Mouse (Mus musculus) midbrain, embryonic 13.5 days (tissue): ENCODE data around the gene Tgfbr2. TPM values are rescaled to one million over a fixed set of nuclear protein-coding genes. Genes with fewer than 3 reads are reported as not detected.

Experiments
- ATAC-seq: fragments of 200-750 bp; cut with Nextera tagmentation; 2 replicates; pipeline ENCODE4 v1.8.0; 2017; ENCODE audit warnings: mild to moderate bottlenecking, moderate TSS enrichment, moderate library complexity
- H3K27ac ChIP-seq: fragments of 300-500 bp; sonication (generic); 2 replicates; pipeline ENCODE4 v1.5.1; 2015; ENCODE audit warnings: inconsistent platforms, mild to moderate bottlenecking, moderate library complexity
- H3K27me3 ChIP-seq: fragments of 300-500 bp; sonication (generic); 2 replicates; pipeline ENCODE4 v1.6.1; 2015; ENCODE audit warnings: mild to moderate bottlenecking, inconsistent platforms
- H3K36me3 ChIP-seq: fragments of 300-500 bp; sonication (generic); 2 replicates; pipeline ENCODE4 v1.6.1; 2015; ENCODE audit warnings: mild to moderate bottlenecking, inconsistent platforms
- H3K4me1 ChIP-seq: fragments of 300-500 bp; sonication (generic); replicated peaks from 2 replicates; pipeline ENCODE4 v1.6.1; 2015; ENCODE audit warnings: inconsistent platforms
- H3K4me2 ChIP-seq: fragments of 300-500 bp; sonication (generic); replicated peaks from 2 replicates; pipeline ENCODE4 v1.6.1; 2015; ENCODE audit warnings: moderate library complexity, mild to moderate bottlenecking, inconsistent platforms
- H3K4me3 ChIP-seq: fragments of 300-500 bp; sonication (generic); replicated peaks from 2 replicates; pipeline ENCODE4 v1.5.1; 2015; ENCODE audit warnings: mild to moderate bottlenecking, inconsistent platforms
- H3K9ac ChIP-seq: fragments of 300-500 bp; sonication (generic); replicated peaks from 2 replicates; pipeline ENCODE4 v1.6.1; 2015; ENCODE audit warnings: mild to moderate bottlenecking, inconsistent platforms
- H3K9me3 ChIP-seq: fragments of 300-500 bp; sonication (generic); 2 replicates; pipeline ENCODE4 v1.6.1; 2016; ENCODE audit warnings: mild to moderate bottlenecking, inconsistent platforms
- WGBS: fragments of 180-500 bp; shearing (Covaris S2); methylation state at CpG from one replicate; pipeline ENCODE4 v1.1.7; 2015; 5-methylcytosine and 5-hydroxymethylcytosine counted together
- polyA plus RNA-seq: library from polyadenylated mRNA; unstranded; fragments of >200 nt; fragmentation: Nextera tagmentation; extraction: Ambion mirVana; gene quantifications from 2 replicates; pipeline ENCODE4 v1.2.1, GENCODE M21; 2015

The Tgfbr2 gene
- polyA plus RNA-seq, 1 experiment from 2014 or later = 7.0 TPM

DNA sequence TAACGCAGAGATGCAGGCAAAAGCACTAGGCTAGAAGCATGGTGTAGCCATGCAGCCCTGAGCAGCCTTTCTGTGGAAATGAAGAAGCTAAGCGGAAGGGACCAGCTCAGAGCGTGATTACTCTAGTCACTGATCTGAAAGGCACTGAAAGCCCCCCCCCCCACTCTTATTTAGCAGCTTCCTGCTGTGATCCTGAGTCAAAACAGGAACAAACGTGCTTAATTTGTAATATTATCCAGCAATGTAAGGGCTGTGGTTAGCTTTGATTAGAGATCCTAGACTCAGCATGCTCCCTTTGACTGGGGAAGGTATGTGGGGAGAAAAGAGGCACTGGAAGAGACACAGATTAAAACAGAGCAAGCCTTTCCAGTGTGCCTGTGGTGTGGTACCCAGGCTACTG, 48.7 kb downstream of the Tgfbr2 start:
- Histone ChIP-seq H3K4me2 (no peak overlapping the region), H3K9me3 (no peaks in the 10 kb centered on the region), H3K4me3 (no peak overlapping the region), H3K27ac (no peak overlapping the region), H3K4me1 (no peaks in the 10 kb centered on the region), H3K9ac (no peak overlapping the region), H3K27me3 (no peaks in the 10 kb centered on the region), H3K36me3 (no peaks in the 10 kb centered on the region)
- ATAC-seq = no peak
- 57% methylated on average over 4 of the region's 4 CpGs for WGBS

DNA sequence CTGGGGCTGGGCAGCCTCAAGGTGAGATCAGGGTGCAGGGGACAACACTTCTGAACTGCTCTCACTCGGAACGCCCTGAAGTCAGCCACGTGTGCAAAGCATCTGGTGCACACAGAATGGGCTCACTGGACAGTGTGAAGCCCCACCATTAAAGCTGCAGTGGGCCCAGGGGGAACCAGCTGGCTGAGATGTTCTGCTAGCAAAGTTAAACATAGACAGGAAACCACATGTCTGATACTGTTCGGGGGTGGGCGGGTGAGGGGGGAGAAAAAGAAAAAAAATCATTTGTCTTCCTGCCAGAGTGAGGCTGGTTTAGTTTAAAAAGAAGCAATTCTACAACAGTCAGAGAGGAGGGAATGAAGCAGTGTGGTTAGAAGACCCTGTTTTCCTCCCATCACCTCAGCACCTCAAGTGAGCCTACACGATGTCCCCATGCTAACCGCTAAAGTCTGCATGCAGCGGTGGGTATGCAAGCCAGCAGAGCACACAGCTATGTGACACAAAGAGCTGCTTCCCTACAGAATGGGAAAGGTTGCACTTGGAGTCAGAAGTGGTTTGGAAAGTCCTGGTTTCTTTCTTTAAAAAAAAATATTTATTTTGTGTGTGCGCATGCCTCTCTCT, 52.1 kb downstream of the Tgfbr2 start:
- no peak overlapping the region for H3K9ac ChIP-seq
- ATAC-seq = no peak
- H3K27me3 ChIP-seq = no peaks in the 10 kb centered on the region
- 77% methylated on average over 9 of the region's 9 CpGs for WGBS
- no peaks in the 10 kb centered on the region for H3K36me3 ChIP-seq
- no peaks in the 10 kb centered on the region for H3K9me3 ChIP-seq
- no peak overlapping the region for H3K27ac ChIP-seq
- no peaks in the 10 kb centered on the region for H3K4me1 ChIP-seq
- H3K4me2 ChIP-seq = no peak overlapping the region
- H3K4me3 ChIP-seq = no peak overlapping the region

DNA sequence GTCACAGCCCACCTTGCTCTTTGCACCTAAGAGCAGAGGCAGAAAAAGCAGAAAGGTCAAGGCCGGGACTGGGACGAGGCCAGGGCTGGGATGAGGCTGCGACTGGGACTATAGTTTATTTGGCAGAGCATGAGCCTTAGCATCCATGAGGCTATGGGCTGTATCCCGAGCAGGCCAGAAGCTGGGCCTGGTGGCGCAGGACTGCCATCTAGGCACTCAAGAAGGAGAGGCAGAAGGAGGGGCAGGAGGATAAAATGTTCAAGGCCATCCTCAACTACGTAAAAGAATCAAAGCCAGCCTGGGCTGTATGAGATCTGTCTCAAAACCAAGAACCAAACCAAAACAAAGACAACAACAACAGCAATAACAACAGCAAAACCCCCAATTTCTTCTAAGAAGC, 52.6 kb downstream of the Tgfbr2 start:
- Histone ChIP-seq H3K27ac (no peak overlapping the region), H3K9ac (no peak overlapping the region), H3K4me2 (no peak overlapping the region), H3K27me3 (no peaks in the 10 kb centered on the region), H3K4me3 (no peak overlapping the region), H3K4me1 (no peaks in the 10 kb centered on the region), H3K36me3 (no peaks in the 10 kb centered on the region), H3K9me3 (no peaks in the 10 kb centered on the region)
- ATAC-seq = no peak
- 74% methylated on average over 6 of the region's 6 CpGs for WGBS

DNA sequence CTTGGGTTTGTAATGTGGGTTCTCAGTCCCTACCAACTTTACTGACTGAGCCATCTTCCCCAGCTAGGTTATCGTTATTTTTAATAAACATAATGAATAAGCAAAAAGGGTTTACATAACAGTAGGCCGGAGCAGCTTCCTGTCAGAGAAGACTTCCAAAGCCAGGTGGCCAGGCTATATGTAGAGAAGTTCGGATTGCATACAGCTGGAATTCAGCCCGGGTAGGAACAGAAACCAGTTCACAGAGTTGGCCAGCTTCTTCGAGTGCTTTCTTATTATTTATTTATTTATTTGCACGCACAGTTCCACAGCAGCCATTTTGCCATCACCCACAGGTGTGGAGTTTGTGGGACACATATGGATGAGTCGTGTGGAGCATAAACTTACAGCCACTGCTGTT, 53.7 kb downstream of the Tgfbr2 start:
- no peak overlapping the region for H3K4me3 ChIP-seq
- no peak for ATAC-seq
- H3K9ac ChIP-seq = no peak overlapping the region
- H3K4me2 ChIP-seq = no peak overlapping the region
- no peaks in the 10 kb centered on the region for H3K36me3 ChIP-seq
- no peak overlapping the region for H3K27ac ChIP-seq
- WGBS = 92% methylated on average over 7 of the region's 7 CpGs
- no peaks in the 10 kb centered on the region for H3K4me1 ChIP-seq
- no peaks in the 10 kb centered on the region for H3K9me3 ChIP-seq
- no peaks in the 10 kb centered on the region for H3K27me3 ChIP-seq

DNA sequence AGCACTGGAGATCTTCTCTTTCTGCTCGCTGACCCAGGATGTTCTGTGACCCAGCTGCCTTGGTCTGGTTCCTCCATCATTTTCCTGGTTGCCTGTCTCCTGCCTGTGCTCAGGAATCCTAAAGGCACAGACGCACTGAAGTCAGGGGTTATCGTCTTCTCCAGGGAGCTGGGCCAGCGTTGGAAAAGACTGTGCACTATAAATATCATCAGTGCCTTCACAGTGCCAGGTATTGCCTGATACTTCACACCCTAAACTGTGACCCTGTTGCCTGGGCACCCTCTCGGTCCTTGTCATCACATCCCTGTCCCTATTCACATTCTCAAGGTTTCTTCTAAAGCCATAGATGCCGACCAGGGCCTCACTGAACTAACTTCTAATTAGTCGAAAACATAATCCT, 55.2 kb downstream of the Tgfbr2 start:
- H3K9me3 ChIP-seq = no peaks in the 10 kb centered on the region
- H3K27me3 ChIP-seq = no peaks in the 10 kb centered on the region
- H3K4me3 ChIP-seq = no peak overlapping the region
- H3K4me2 ChIP-seq = no peak overlapping the region
- H3K27ac ChIP-seq = no peak overlapping the region
- no peak for ATAC-seq
- no peaks in the 10 kb centered on the region for H3K4me1 ChIP-seq
- WGBS = 88% methylated on average over 7 of the region's 7 CpGs
- no peaks in the 10 kb centered on the region for H3K36me3 ChIP-seq
- no peak overlapping the region for H3K9ac ChIP-seq

DNA sequence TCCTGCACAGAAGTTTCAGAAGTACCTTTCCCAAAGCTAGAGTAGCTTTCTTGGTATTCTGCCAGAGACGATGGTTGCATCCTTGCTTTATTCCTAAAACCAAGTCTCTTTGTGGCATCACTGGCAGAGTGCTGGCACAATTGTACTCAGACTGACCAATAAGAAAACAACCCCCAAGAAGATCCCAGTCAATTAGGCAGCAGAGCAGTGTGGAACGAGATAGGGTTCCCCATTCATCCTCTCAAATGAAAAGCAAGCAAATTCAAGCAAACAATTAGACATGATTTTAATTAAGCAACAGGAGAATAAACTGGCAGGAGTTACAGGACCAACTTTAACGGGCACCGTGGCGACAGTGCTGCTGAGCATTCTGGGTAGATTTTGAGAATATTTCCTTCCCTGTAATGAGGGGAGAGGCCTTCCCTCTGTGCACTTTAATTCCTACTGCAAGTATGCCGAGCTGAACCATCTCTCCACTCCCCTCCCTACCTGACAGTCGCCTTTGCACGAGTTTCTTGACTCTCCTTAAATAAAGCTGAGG, 56.8 kb downstream of the Tgfbr2 start:
- H3K9ac ChIP-seq = no peak overlapping the region
- ATAC-seq = no peak
- no peak overlapping the region for H3K4me3 ChIP-seq
- H3K27me3 ChIP-seq = no peaks in the 10 kb centered on the region
- H3K27ac ChIP-seq = no peak overlapping the region
- H3K36me3 ChIP-seq = no peaks in the 10 kb centered on the region
- H3K9me3 ChIP-seq = no peaks in the 10 kb centered on the region
- H3K4me1 ChIP-seq = no peaks in the 10 kb centered on the region
- H3K4me2 ChIP-seq = no peak overlapping the region
- 67% methylated on average over 8 of the region's 8 CpGs for WGBS

DNA sequence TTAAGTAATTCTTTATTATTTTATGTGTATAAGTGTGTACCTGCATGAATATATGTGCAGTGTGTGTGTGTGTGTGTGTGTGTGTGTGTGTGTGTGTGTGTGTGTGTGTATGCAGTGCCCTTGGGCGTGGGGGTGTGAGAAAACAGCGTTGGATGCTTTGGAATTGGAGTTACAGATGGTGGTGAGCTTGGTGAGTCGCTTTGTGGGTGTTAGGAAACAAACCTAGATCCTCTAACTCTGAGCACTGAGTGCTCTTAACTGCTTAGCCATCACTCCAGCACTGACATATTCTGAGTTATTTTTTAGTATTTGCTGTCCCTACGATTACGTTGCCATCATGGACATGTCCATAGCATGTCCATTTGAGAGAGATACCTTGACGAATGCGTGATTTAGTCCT, 59.3 kb downstream of the Tgfbr2 start:
- Histone ChIP-seq H3K9ac (no peak overlapping the region), H3K4me1 (no peaks in the 10 kb centered on the region), H3K36me3 (no peaks in the 10 kb centered on the region), H3K9me3 (no peaks in the 10 kb centered on the region), H3K27ac (no peak overlapping the region), H3K4me2 (no peak overlapping the region), H3K4me3 (no peak overlapping the region), H3K27me3 (no peaks in the 10 kb centered on the region)
- WGBS = 86% methylated on average over 7 of the region's 7 CpGs
- no peak for ATAC-seq

DNA sequence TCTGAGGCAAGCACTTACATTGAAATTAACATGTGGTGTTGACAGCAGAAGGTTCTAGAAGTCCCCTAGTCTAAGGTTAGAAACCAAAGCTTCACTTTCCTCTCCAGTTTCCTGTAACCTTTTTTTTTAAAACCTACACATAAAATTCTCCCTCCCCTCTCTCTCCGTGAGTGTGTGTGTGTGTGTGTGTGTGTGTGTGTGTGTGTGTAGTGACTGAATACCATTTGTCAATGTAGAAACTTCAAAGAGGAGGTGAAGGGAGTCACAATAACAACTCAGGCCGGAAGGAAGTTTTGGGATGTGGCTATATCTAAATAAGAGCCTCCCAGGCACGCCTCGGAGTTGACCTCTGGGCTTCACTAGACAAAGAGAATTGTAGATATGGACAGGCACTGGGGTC, 60.8 kb downstream of the Tgfbr2 start:
- H3K9me3 ChIP-seq = no peaks in the 10 kb centered on the region
- no peak overlapping the region for H3K27ac ChIP-seq
- WGBS = 78% methylated on average over 4 of the region's 4 CpGs

DNA sequence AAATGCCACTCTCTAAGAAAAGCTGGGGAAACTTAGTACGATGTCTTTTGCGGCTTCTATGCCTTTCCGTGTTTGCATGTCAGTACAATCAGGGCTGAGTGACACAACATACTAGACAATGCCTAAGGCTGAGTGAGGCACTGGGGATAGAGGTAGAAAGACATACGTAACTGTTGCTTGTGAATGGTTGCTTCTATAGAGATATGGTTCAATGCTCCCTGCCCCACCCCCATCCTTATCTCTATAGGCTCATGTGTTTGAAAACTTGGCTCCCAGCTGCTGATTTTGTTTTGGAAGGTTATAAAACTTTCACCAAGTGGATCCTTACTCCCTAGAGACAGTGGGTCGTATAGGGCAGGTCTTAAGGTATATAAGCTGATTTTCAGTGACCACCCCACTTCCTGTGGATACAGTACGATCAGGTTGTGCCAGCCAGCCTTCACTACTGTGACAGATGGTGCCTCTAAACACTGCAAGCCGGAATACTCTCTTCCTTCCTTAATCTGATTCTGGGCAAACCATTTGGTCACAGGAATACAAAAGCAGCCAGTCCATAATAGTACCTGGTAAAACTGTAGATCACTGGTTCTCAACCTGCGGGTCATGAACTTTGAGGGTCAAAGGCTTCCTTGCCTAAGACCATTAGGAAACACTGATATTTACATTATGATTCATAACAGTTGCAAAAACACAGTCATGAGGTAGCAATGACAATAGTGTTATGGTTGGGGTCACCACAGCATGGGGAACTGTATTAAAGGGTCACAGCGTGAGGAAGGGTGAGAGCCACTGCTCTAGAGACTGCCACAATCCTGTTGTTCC, 63.8 kb downstream of the Tgfbr2 start:
- Histone ChIP-seq H3K9me3 (no peaks in the 10 kb centered on the region), H3K4me3 (no peak overlapping the region), H3K36me3 (no peaks in the 10 kb centered on the region), H3K27ac (no peak overlapping the region), H3K4me2 (no peak overlapping the region), H3K4me1 (no peaks in the 10 kb centered on the region), H3K27me3 (no peaks in the 10 kb centered on the region), H3K9ac (no peak overlapping the region)
- WGBS = 85% methylated on average over 9 of the region's 9 CpGs
- ATAC-seq = no peak

More for the DNA sequence above, 60.8 kb downstream of the Tgfbr2 start:
- H3K27me3 ChIP-seq = no peaks in the 10 kb centered on the region
- no peak overlapping the region for H3K9ac ChIP-seq
- H3K4me3 ChIP-seq = no peak overlapping the region
- no peak overlapping the region for H3K4me2 ChIP-seq
- H3K4me1 ChIP-seq = no peaks in the 10 kb centered on the region
- H3K36me3 ChIP-seq = no peaks in the 10 kb centered on the region
- ATAC-seq = no peak

DNA sequence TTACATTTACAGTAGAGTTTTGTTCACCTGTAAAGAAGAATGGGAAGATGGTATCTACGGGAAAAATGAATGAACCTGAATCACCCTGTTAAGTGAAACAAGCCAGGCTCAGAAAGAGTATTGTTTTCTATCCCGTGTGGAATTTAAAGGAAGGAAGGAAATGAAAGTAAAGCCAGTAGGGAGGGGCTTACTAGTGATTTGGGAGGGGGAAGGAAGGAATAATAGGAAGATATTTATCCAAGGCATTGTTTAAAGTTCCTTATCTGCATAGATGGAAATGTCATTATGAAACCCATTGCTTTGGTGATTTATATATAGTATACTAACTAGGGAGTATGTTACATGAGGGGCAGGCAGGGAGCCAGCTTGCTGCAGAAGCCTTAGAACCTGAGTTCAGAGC, 66.4 kb downstream of the Tgfbr2 start:
- Histone ChIP-seq H3K9me3 (no peaks in the 10 kb centered on the region), H3K9ac (no peak overlapping the region), H3K27me3 (no peaks in the 10 kb centered on the region), H3K4me1 (no peaks in the 10 kb centered on the region), H3K27ac (no peak overlapping the region), H3K36me3 (no peaks in the 10 kb centered on the region), H3K4me3 (no peak overlapping the region), H3K4me2 (no peak overlapping the region)
- ATAC-seq = no peak
- WGBS = 84% methylated on average over 2 of the region's 2 CpGs

DNA sequence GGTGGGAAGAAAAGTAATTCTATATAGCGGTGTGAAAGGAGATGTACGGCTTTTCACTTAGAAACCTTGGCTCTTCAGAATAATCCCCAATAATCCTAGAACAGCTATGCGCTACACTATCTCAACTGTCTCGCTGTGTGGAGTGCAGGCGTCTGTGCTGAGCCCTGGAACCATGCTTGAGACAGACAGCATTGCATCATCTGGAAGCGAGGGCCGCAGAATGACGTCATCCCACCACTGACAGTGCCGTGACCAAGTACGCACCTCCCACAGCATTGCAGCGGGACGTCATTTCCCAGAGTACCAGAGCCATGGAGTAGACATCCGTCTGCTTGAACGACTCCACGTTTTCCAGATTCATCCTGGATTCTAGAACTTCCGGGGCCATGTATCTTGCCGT, 70.4 kb downstream of the Tgfbr2 start:
- WGBS = 94% methylated on average over 17 of the region's 17 CpGs
- no peaks in the 10 kb centered on the region for H3K27me3 ChIP-seq

DNA sequence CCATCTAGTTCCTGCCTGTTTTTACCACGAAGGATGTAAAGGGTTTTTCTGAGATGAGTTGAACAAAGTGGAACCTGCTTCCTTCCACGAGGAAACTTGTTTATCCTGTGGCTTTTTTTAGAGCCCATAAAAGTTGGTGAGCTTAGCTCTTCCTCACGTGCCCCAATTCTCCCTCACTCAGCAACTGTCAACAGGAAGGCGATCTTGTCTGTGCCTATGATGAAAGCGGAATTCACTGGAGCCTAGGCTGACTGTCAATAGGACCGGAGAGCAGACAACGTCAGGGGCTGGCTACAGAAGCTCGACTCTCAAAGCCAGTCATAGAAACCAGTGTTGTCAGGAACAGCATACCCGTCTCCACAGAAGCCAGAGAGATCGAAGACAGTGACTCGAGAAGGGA, 73.3 kb downstream of the Tgfbr2 start:
- 0 out of 2 replicates have a peak, but pooled peaks cover 5% of the 10 kb centered on the region for H3K4me1 ChIP-seq
- 84% methylated on average over 11 of the region's 11 CpGs for WGBS
- no peak overlapping the region for H3K27ac ChIP-seq
- no peak overlapping the region for H3K9ac ChIP-seq
- no peak for ATAC-seq
- no peaks in the 10 kb centered on the region for H3K9me3 ChIP-seq
- no peak overlapping the region for H3K4me2 ChIP-seq
- no peaks in the 10 kb centered on the region for H3K36me3 ChIP-seq
- H3K4me3 ChIP-seq = no peak overlapping the region
- no peaks in the 10 kb centered on the region for H3K27me3 ChIP-seq

More for the DNA sequence above, 70.4 kb downstream of the Tgfbr2 start:
- no peak overlapping the region for H3K4me3 ChIP-seq
- H3K4me2 ChIP-seq = no peak overlapping the region
- no peaks in the 10 kb centered on the region for H3K36me3 ChIP-seq
- no peak for ATAC-seq
- no peaks in the 10 kb centered on the region for H3K9me3 ChIP-seq
- H3K4me1 ChIP-seq = no peaks in the 10 kb centered on the region
- H3K9ac ChIP-seq = no peak overlapping the region
- H3K27ac ChIP-seq = no peak overlapping the region
